9 mouse cellular contexts compared by ENCODE assay signal in genomic region chr11:86653446-86653845, GRCm38 (mm10). TPM values are rescaled to one million over a fixed set of nuclear protein-coding genes. Genes with fewer than 3 reads are reported as not detected.
DNase-seq lines count a peak whose midpoint lies in the region; ATAC-seq and TF ChIP-seq lines count a peak whose summit lies in the region.
"Had no signal": no experiment of that assay in that cellular context is flagged by ENCODE, and none has a peak within 500 bp of the region (broad histone marks: within the 10 kb centered on the region; RNA-seq: fewer than 3 reads in every experiment).

No protein-coding gene starts in this region.

- peak; percentile 75 for TF ChIP-seq CTCF in forebrain, postnatal 0 days (IDR thresholded peaks at IDR 0.05; ENCODE audit: low read depth)
- TF ChIP-seq CTCF in thymus, adult 2 months (IDR thresholded peaks at IDR 0.05; ENCODE audit: borderline replicate concordance, control insufficient read depth, extremely low read depth, insufficient read depth, low read length, poor library complexity): no peak

- H3K4me1 ChIP-seq in forebrain, postnatal 0 days (ENCODE audit: insufficient read depth): no peaks in the 10 kb centered on the region
- no peaks in the 10 kb centered on the region for H3K4me1 ChIP-seq in forebrain, embryonic 10.5 days
- no peaks in the 10 kb centered on the region for H3K4me1 ChIP-seq in thymus, adult 2 months (replicated peaks; ENCODE audit: control insufficient read depth, insufficient read depth, low read length)
- H3K4me1 ChIP-seq in liver, embryonic 13.5 days (replicated peaks): peaks cover 24% of the 10 kb centered on the region

- peak; percentile 81 for DNase-seq in forebrain, postnatal 0 days
- no peak for DNase-seq in forebrain, embryonic 10.5 days (ENCODE audit: extremely low spot score, low spot score)
- DNase-seq in thymus, adult 2 months: peak; percentile 50
- no peak for DNase-seq in thymus, adult 18-20 months
- peak; percentile 78 for DNase-seq in heart, postnatal 4 days
- DNase-seq in liver, embryonic 13.5 days: peak; percentile 50
- DNase-seq in spleen, adult 12 weeks (ENCODE audit: low spot score): peak; percentile 23

- H3K27ac ChIP-seq in forebrain, postnatal 0 days (ENCODE audit: low read depth, low read length): no peak overlapping the region
- no peak overlapping the region for H3K27ac ChIP-seq in forebrain, embryonic 10.5 days
- no peak overlapping the region for H3K27ac ChIP-seq in thymus, adult 2 months (ENCODE audit: control insufficient read depth, insufficient read depth, low read length)
- no peak overlapping the region for H3K27ac ChIP-seq in liver, embryonic 13.5 days
- H3K27ac ChIP-seq: lung, embryonic 15.5 days had no signal

- no peak for TF ChIP-seq POLR2A in thymus, adult 2 months (IDR thresholded peaks at IDR 0.05; ENCODE audit: control insufficient read depth, extremely low read depth, insufficient read depth, low read length, poor library complexity)

- no peaks in the 10 kb centered on the region for H3K9me3 ChIP-seq in forebrain, postnatal 0 days (ENCODE audit: low read length)
- no peaks in the 10 kb centered on the region for H3K9me3 ChIP-seq in forebrain, embryonic 10.5 days
- no peaks in the 10 kb centered on the region for H3K9me3 ChIP-seq in liver, embryonic 13.5 days (replicated peaks)
- H3K9me3 ChIP-seq: lung, embryonic 15.5 days had no signal

- ATAC-seq in forebrain, postnatal 0 days: peak; percentile 23; the same call in 1 of the 2 replicates
- ATAC-seq in common myeloid progenitor, adult 5-6 weeks (replicated peaks; ENCODE audit: low read depth, poor library complexity, severe bottlenecking): peak; percentile 67
- no peak for ATAC-seq in liver, embryonic 13.5 days (ENCODE audit: low read depth)

- no peaks in the 10 kb centered on the region for H3K36me3 ChIP-seq in forebrain, postnatal 0 days (ENCODE audit: insufficient read depth)
- H3K36me3 ChIP-seq in forebrain, embryonic 10.5 days (replicated peaks): peaks cover 3% of the 10 kb centered on the region; the same call in 1 of the 2 replicates
- H3K36me3 ChIP-seq in thymus, adult 2 months (ENCODE audit: control insufficient read depth, insufficient read depth, low read length): no peaks in the 10 kb centered on the region; the same call in 1 of the 2 replicates
- peaks cover 20% of the 10 kb centered on the region; the same call in 1 of the 2 replicates for H3K36me3 ChIP-seq in liver, embryonic 13.5 days
- H3K36me3 ChIP-seq: lung, embryonic 15.5 days had no signal

- no peak overlapping the region for H3K4me2 ChIP-seq in forebrain, postnatal 0 days (ENCODE audit: low read depth)
- H3K4me2 ChIP-seq in liver, embryonic 13.5 days: no peak overlapping the region
- H3K4me2 ChIP-seq: lung, embryonic 15.5 days had no signal

- no peak overlapping the region for H3K9ac ChIP-seq in forebrain, postnatal 0 days
- H3K9ac ChIP-seq in liver, embryonic 13.5 days: no peak overlapping the region
- H3K9ac ChIP-seq: lung, embryonic 15.5 days had no signal

- H3K27me3 ChIP-seq in forebrain, postnatal 0 days (ENCODE audit: insufficient read depth, low read length): no peaks in the 10 kb centered on the region
- no peaks in the 10 kb centered on the region for H3K27me3 ChIP-seq in forebrain, embryonic 10.5 days (ENCODE audit: poor library complexity, severe bottlenecking)
- H3K27me3 ChIP-seq in thymus, adult 2 months (ENCODE audit: control insufficient read depth, insufficient read depth, low read length): no peaks in the 10 kb centered on the region
- no peaks in the 10 kb centered on the region for H3K27me3 ChIP-seq in liver, embryonic 13.5 days
- H3K27me3 ChIP-seq: lung, embryonic 15.5 days had no signal

- no peak overlapping the region for H3K4me3 ChIP-seq in forebrain, postnatal 0 days (ENCODE audit: low read depth, low read length)
- no peak overlapping the region for H3K4me3 ChIP-seq in forebrain, embryonic 10.5 days
- no peak overlapping the region for H3K4me3 ChIP-seq in thymus, adult 2 months (ENCODE audit: control insufficient read depth, insufficient read depth, low read length)
- no peak overlapping the region for H3K4me3 ChIP-seq in liver, embryonic 13.5 days (replicated peaks)
- H3K4me3 ChIP-seq: lung, embryonic 15.5 days had no signal

- WGBS in forebrain, postnatal 0 days: 24% methylated on average over 3 of the region's 3 CpGs
- WGBS in forebrain, embryonic 10.5 days: 45% methylated on average over 3 of the region's 3 CpGs
- 38% methylated on average over 3 of the region's 3 CpGs for WGBS in thymus, adult 2 months
- 29% methylated on average over 3 of the region's 3 CpGs for WGBS in liver, embryonic 13.5 days (ENCODE audit: insufficient replicate concordance)

RNA-seq across cellular contexts. Expression of gene Vmp1, which starts 30.2 kb away (rescaled TPM):
- 59.5 and 66.7 TPM in 2 replicates for total RNA-seq in forebrain, postnatal 0 days (2014; rRNA removed)
- 130 and 131 TPM in 2 replicates for polyA plus RNA-seq in forebrain, postnatal 0 days (2015; fragmentation: Nextera tagmentation; extraction: Ambion mirVana)
- polyA plus RNA-seq in forebrain, embryonic 10.5 days (2016; fragmentation: Nextera tagmentation; extraction: Ambion mirVana): 93.0 and 97.4 TPM in 2 replicates
- polyA plus RNA-seq in thymus, adult 2 months (2012; rRNA removed): 33.3 and 36.7 TPM in 2 replicates
- 134 and 157 TPM in 2 replicates for total RNA-seq in common myeloid progenitor, adult 5-6 weeks (2017)
- total RNA-seq in heart, postnatal 4 days (2021): 10 to 100 TPM; 62.0 to 74.5 TPM
- polyA plus RNA-seq in liver, embryonic 13.5 days (2015; fragmentation: Nextera tagmentation; extraction: Ambion mirVana): 89.2 and 103 TPM in 2 replicates

RNA-seq across cellular contexts. Expression of gene Ptrh2, which starts 30.3 kb away (rescaled TPM):
- total RNA-seq in forebrain, postnatal 0 days (2014; rRNA removed): 19.4 and 23.8 TPM in 2 replicates
- 27.3 and 29.0 TPM in 2 replicates for polyA plus RNA-seq in forebrain, postnatal 0 days (2015; fragmentation: Nextera tagmentation; extraction: Ambion mirVana)
- polyA plus RNA-seq in forebrain, embryonic 10.5 days (2016; fragmentation: Nextera tagmentation; extraction: Ambion mirVana): 45.0 and 48.9 TPM in 2 replicates
- 4.3 and 5.2 TPM in 2 replicates for polyA plus RNA-seq in thymus, adult 2 months (2012; rRNA removed)
- total RNA-seq in common myeloid progenitor, adult 5-6 weeks (2017): 29.6 and 34.2 TPM in 2 replicates
- total RNA-seq in heart, postnatal 4 days (2021): 10 to 100 TPM; 10.3 to 10.6 TPM
- 23.0 and 23.3 TPM in 2 replicates for polyA plus RNA-seq in liver, embryonic 13.5 days (2015; fragmentation: Nextera tagmentation; extraction: Ambion mirVana)

Comparison
In these comparisons a context has a peak if more than half of its experiments do, and no peak if none do; other contexts are left out.
1. DNase-seq: peak in forebrain, postnatal 0 days (single experiment), thymus, adult 2 months (single experiment), heart, postnatal 4 days (single experiment), liver, embryonic 13.5 days (single experiment) and spleen, adult 12 weeks (single experiment); none in forebrain, embryonic 10.5 days (single experiment) and thymus, adult 18-20 months (0 of 2).